Mouse (Mus musculus): Measurements from ENCODE around the gene Cdhr3.

The Cdhr3 gene

GRCm38 (mm10) chr12:33092775-33093174 is at the start of gene Cdhr3:
TSS of gene Cdhr3 (minus strand) at chr12:33092875.
- in situ Hi-C loops (cut with MseI, MboI): no loop called here

- in situ Hi-C loops (cut with MseI, MboI): no loop called here
Measured at GRCm38 (mm10) chr12:33139083-33139482, 46.4 kb upstream of the Cdhr3 start.

GRCm38 (mm10) chr12:33137857-33138256 is 45.2 kb upstream of the Cdhr3 start:
- in situ Hi-C loops (cut with MseI, MboI): no loop called here

GRCm38 (mm10) chr12:33131796-33132195 is 39.1 kb upstream of the Cdhr3 start:
- in situ Hi-C loops (cut with MseI, MboI): no loop called here

- in situ Hi-C loops (cut with MseI, MboI): no loop called here
Measured at GRCm38 (mm10) chr12:33130401-33130800, 37.7 kb upstream of the Cdhr3 start.

- in situ Hi-C loops (cut with MseI, MboI): no loop called here
Measured at GRCm38 (mm10) chr12:33129410-33129809, 36.7 kb upstream of the Cdhr3 start.

- in situ Hi-C loops (cut with MseI, MboI): no loop called here
Measured at GRCm38 (mm10) chr12:33128702-33129101, 36.0 kb upstream of the Cdhr3 start.

GRCm38 (mm10) chr12:33128121-33128520 is 35.4 kb upstream of the Cdhr3 start:
- in situ Hi-C loops (cut with MseI, MboI): no loop called here

GRCm38 (mm10) chr12:33126243-33126642 is 33.6 kb upstream of the Cdhr3 start:
- in situ Hi-C loops (cut with MseI, MboI): no loop called here

GRCm38 (mm10) chr12:33125594-33126227 is 33.0 kb upstream of the Cdhr3 start:
- in situ Hi-C loops (cut with MseI, MboI): no loop called here

- in situ Hi-C loops (cut with MseI, MboI): no loop called here
Measured at GRCm38 (mm10) chr12:33118624-33119301, 26.1 kb upstream of the Cdhr3 start.

GRCm38 (mm10) chr12:33110894-33111471 is 18.3 kb upstream of the Cdhr3 start:
- in situ Hi-C loops (cut with MseI, MboI): no loop called here

- in situ Hi-C loops (cut with MseI, MboI): no loop called here
Measured at GRCm38 (mm10) chr12:33109531-33109930, 16.9 kb upstream of the Cdhr3 start.

- in situ Hi-C loops (cut with MseI, MboI): no loop called here
Measured at GRCm38 (mm10) chr12:33106438-33107167, 13.9 kb upstream of the Cdhr3 start.

- in situ Hi-C loops (cut with MseI, MboI): no loop called here
Measured at GRCm38 (mm10) chr12:33105724-33106123, 13.0 kb upstream of the Cdhr3 start.

- in situ Hi-C loops (cut with MseI, MboI): no loop called here
Measured at GRCm38 (mm10) chr12:33102342-33103115, 9.9 kb upstream of the Cdhr3 start.

GRCm38 (mm10) chr12:33101627-33102026 is 9.0 kb upstream of the Cdhr3 start:
- in situ Hi-C loops (cut with MseI, MboI): no loop called here

GRCm38 (mm10) chr12:33096017-33096416 is 3.3 kb upstream of the Cdhr3 start:
- in situ Hi-C loops (cut with MseI, MboI): no loop called here

- in situ Hi-C loops (cut with MseI, MboI): no loop called here
Measured at GRCm38 (mm10) chr12:33092196-33092595, 479 bp downstream of the Cdhr3 start.

GRCm38 (mm10) chr12:33086151-33086550 is 6.5 kb downstream of the Cdhr3 start:
- in situ Hi-C loops (cut with MseI, MboI): no loop called here

GRCm38 (mm10) chr12:33084683-33085082 is 8.0 kb downstream of the Cdhr3 start:
- in situ Hi-C loops (cut with MseI, MboI): no loop called here

- in situ Hi-C loops (cut with MseI, MboI): no loop called here
Measured at GRCm38 (mm10) chr12:33083362-33083761, 9.3 kb downstream of the Cdhr3 start.

All from mouse trophoblast stem cell (cell line).